Mouse (Mus musculus): ENCODE measurements around the gene Spaca4. TPM values are rescaled to one million over a fixed set of nuclear protein-coding genes. Genes with fewer than 3 reads are reported as not detected.
A peak's percentile ranks its signal among the peaks of the same experiment; 100 is the strongest.

Gene Spaca4
- total RNA-seq, 2 experiments from 2014 or later, result not detected

DNA sequence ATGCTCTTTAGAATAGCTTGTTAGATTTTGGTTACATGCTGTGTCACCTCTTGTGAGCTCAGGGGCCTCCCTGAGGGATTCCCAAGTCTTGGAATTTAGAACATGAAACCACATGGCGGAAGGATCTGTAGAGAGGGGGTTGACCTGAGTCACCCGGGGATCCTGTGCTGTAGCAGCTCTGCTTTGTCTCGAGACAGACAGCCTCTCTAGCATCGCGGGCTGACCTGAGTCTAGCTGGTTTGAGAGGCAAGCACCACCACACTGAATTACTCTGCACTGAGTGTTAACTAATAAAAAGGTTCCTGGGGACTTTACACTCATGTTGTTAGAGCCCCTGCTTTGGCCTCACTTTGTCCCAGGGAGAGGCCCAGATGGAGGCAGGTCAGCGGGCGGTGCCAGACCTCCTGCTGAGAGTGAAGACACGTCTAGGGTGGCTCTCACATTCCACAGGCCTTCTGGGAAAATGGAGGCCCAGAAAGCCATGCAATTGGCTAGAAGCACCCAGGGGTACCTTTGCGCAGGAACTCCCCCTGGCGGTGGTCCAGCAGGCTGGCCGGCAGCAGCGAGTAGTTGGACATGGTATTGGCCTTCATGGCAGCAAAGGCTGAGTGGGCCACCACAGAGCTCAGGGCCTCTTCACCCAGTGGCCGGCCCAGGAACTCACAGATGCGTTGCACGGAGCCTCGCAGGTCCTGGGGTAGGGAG, 5.3 kb upstream of the Spaca4 start:
- DNase-seq, result peak in 1 of 2 experiments; percentile 53
- intact Hi-C loops (cut with DNase I), result no loop called here

DNA sequence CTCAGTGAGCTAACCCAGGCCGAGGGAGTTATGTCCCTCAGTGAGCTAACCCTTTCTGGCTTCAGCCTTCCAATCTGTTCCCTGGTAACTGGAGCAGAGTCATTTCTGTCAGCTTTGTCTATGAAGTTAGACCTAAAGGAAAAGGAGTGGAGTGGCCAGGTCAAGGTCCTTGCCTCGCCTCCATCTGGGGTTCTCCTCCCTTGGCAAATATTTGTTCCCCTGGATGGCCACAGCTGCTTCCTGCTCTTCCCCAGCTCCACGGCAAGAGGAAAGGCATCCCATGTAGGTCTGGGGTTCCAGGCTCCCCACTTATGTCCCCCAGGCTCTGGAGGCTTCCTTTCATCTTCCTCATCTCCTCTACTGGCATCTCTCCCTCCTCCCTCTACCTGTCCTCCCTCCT, 2.0 kb upstream of the Spaca4 start:
- intact Hi-C loops (cut with DNase I), result no loop called here
- no peak for DNase-seq

DNA sequence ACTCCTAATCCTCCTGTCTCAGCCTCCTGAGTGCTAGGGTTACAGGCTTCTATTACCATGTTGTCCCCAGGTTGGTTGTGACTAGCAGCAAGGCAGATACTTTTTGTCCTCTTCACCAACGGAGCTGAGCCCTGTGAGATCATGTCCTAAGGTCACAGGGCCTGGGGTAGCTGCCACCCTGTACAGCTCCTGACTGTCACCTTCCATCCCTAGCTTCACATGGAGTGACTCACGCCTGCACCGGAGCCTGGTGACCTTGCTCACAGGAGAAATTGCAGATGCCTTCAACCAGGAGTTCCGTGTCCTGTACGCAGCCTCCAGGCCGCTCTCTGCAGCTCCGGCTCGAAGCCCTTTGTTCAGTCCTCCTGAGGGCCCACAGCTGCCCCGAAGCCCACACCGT, 806 bp upstream of the Spaca4 start:
- no peak for DNase-seq
- intact Hi-C loops (cut with DNase I), result no loop called here

DNA sequence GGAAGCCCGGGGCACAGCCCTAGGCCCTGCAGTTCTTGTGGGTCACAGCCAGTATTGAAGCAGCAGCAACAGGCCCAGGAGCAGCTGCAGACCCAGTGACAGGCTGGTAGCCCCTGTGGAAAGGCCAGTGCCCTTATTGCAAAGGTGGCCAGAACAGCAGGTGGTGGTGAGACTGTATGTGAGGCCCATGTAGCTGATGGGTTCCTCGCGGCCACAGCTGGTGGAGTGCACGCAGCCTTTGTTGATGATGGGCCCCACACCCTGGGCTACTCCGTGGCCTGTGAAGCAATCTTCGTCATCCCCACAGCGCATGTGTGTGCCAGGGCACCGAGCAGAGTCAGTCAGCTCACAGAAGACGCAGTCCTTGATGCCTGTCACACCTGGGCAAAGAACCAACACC, 462 bp downstream of the Spaca4 start:
- intact Hi-C loops (cut with DNase I), result no loop called here
- no peak for DNase-seq

DNA sequence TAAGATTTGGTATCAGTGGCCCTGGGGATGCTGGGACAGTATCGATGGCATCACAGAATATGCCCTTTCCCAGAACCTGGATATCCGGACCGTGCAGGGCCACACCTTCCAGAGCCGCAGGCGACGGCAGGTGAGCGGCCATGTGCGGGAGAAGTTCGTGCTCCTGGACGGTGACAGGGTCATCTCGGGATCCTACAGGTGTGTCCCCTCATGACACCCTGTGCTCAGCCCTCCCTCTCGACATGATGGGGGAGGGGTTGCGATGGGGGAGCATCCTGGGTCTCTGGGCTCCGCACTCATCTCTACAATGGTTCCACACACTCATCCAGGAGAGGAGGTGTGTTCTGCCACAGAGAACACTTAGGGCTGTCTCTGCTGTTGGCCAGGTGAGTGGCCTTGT, 1.8 kb downstream of the Spaca4 start:
- intact Hi-C loops (cut with DNase I), result no loop called here
- DNase-seq, result no peak

DNA sequence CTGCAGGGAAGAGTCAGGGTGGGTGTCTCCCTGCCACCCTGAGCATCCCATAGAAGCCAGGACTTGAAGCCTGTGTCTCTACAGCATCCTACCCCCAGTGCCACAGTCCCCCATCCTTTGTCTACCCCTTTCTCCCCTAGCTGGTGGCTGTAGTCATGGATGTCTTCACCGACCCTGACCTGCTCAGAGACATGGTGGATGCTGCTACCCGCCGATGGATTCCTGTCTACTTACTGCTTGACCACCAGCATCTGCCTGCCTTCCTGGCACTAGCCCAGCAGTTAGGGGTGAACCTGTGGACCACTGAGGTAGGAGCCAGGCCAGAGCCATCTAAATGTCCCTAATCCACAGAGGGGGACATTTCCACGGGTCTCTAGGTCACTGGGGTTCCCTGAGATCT, 2.3 kb downstream of the Spaca4 start:
- intact Hi-C loops (cut with DNase I), result no loop called here
- DNase-seq, result no peak

DNA sequence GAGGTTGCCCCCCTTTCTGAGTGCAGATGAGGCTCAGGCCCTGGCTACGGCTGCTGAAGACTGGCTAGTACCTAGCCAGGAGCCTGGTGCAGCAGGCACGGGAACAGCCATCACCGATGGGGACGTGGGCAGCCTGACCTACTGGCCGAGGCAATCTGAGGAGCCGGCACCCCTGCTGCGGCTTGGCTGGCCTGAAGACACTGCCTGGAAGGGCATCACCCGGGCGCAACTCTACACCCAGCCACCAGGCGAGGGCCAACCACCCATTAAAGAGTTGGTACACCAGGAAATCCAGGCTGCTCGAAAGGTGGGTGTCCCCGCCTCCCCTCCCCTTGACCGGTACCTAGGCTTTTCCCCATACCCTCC, 3.3 kb downstream of the Spaca4 start:
- intact Hi-C loops (cut with DNase I), result no loop called here
- DNase-seq, result no peak

DNA sequence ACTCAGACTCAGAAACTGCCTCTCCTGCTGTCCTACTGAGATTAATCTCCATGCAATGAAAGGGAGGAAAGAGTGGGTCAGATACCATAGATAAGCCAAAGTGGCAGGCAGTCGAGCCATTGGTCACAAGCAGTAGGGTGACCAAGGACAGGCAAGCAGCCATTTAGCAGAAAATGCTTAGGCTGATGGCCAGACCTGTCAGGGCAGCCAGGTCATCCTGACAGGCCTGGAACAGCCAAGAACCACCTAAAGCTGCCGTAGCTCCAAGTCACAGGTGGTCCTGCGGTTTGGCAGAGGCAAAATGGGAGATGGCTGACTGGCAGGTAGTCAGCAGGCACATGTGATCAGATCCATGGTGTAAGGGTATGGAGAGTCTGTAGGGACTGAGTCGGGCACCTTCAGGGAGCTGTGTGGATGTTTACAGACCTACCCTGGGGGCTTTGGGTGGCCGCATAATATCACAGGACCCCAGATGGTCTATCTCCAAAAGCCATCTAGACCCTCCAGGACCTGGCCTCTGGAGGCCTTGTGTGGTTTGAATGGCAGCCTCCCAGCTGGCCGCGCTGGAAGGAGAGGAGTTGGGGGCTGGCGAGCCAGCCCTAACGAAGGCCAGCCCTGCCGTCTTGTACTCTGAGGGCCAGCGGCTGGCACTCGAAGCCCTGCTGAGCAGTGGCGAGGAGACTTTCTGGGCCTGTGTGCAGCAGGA, 3.8 kb downstream of the Spaca4 start:
- intact Hi-C loops (cut with DNase I), result no loop called here
- DNase-seq, result no peak

DNA sequence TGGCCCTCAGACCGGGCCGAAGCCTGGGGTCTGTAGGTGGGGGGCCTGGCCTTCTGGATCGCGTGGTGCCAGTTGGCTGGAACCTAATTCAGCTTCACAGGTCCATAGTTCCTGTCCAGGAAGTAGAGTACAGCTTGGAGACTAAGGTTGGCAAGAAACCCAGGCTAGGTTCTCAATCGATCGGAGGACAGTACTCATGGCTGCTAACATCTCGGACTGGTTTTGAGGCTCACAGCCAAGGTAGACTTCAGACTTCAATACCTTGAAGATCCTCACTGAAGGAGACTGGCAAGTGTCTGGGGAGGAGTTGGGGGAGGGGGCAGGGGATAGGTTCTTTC, 4.4 kb downstream of the Spaca4 start:
- no peak for DNase-seq

DNA sequence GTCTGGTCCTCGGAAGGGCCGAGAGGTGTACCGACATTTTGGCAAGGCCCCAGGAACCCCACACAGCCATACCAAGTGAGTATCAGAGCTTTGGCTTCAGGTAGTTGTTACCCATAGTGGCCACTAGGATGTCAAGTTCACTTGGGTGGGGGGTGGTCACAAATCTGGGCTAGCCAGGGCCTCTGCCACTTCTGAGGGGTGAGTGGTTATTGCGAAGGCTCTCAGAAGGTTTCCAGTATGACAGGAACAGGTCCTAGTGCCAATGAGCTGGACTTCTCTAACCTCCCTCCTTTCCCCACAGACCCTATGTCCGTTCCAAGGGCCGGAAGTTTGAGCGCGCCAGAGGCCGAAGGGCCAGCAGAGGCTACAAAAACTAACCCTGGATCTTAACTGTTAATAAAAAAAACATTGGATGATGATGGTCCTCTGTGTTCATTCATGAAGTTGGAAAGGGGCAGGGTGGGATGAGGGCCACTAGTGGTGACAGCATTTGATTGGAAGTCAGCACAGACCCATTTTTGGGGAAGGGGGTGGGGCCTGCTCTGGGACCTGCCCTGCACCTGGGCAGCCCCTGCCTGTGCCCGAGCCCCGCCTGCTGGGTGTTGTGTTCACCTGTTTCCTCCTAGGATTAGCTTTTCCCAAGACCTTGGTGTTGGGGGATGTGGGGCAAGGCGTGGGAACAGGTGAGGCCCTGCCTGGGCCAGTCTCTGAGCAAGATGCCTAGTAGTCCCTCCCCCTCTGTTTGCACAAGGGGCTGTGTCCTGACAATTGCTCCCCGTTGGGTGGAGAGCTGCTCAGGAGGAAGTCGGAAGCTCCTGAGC, 5.0 kb downstream of the Spaca4 start, which contains the start of gene Fam83e:
TSS of gene Fam83e (plus strand) at position 800 of the 821 bp plus-strand sequence.
- intact Hi-C loops (cut with DNase I), result no loop called here
- DNase-seq, result no peak

More for the DNA sequence above, 4.4 kb downstream of the Spaca4 start:
- intact Hi-C loops (cut with DNase I), result no loop called here

DNA sequence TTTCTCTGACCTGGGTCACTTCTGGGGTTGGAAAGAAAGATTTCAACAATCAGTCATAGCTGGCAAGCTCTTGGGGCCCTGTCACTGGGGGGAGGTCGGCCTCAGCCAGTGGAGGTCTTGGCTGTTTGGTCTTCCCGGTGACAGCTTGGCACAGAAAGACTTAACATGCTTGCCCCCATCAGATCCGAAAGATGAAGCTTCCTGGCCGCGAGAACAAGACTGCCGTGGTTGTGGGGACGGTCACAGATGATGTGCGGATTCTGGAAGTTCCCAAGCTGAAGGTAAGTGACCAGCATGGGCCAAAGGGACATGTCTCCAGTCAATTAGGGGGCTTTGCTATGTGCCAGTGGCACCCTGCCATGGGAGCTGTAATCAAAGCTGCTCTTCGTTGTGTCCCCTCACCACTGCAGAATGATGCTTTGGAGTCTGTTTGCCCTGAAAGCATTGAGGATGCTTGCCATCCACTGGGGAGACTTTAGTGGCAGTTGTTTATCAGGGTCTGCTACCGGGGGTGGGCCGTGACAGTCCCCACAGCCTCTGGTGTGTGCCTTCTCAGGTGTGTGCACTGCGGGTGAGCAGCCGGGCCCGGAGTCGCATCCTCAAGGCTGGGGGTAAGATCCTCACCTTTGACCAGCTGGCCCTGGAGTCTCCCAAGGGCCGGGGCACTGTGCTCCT, 5.7 kb downstream of the Spaca4 start:
- intact Hi-C loops (cut with DNase I), result loop anchor here (5.0 kb wide), 1 partner anchor 202 kb away; the partner anchor contains the start of genes Ccdc114 and Emp3
- no peak for DNase-seq

DNA sequence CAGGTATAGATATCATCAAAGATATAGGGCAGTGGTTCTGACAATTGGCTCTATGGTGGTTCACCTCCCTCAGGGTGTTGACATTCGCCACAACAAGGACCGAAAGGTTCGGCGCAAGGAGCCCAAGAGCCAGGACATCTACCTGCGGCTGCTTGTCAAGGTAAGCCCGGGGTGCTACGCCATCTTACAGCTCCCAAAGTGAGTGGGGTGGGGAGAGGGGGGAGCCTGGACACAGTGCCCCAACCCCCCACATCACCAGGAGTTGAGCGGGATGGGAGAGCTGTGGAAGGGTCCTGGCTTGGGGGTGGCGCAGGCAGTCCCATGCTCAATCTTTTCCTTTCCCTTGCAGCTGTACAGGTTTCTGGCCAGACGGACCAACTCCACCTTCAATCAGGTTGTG, 6.4 kb downstream of the Spaca4 start:
- DNase-seq, result no peak

DNA sequence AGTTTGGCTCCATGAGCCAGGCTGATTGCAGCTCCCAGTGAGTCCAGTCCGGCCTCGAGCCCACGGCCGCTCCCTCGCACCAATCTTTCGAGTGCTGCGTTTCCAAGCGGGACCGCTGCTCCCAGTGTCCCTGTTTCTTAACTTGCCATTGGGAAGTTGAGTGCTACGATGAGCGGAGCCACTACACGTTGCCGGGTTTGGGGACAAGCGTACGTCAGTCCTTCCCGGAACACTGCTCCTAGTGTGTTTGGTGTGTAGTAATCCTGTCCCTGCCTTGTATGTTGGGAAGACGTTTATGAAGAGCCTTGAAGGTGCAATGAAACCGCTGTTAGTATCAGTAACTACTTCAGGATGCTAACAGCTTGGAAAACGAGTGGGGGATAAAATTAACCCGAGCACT, 7.3 kb downstream of the Spaca4 start:
- DNase-seq, result no peak
- intact Hi-C loops (cut with DNase I), result loop anchor here (5.0 kb wide), 1 partner anchor 204 kb away; the partner anchor contains the start of genes Ccdc114 and Emp3

More for the DNA sequence above, 6.4 kb downstream of the Spaca4 start:
- intact Hi-C loops (cut with DNase I), result loop anchor here (5.0 kb wide), 1 partner anchor 203 kb away; the partner anchor contains the start of genes Ccdc114 and Emp3

DNA sequence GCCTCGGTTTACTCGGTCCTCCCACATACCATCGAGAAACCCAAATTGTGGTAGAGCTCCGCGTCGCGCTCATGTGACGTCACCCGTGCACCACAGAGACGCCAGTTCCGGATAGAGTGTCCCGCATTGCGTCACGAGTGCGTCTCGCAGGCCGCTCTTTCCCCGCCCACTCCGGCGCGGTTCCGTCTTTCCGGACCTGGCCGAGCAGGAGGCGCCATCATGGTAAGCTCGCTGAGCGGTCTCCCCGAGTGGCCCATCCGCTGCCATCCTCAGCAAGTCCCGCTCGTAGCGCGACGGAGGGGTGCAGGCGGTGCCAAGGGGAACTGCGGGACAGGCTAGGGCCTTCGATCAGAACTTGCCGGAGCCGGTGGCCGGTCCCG, 7.7 kb downstream of the Spaca4 start, which contains the start of gene Sphk2:
TSS of gene Sphk2 (minus strand) at position 85 of the 380 bp plus-strand sequence.
- intact Hi-C loops (cut with DNase I), result loop anchor here (5.0 kb wide), 1 partner anchor 204 kb away; the partner anchor contains the start of genes Ccdc114 and Emp3
- DNase-seq, result peak; percentile 98 to 99

DNA sequence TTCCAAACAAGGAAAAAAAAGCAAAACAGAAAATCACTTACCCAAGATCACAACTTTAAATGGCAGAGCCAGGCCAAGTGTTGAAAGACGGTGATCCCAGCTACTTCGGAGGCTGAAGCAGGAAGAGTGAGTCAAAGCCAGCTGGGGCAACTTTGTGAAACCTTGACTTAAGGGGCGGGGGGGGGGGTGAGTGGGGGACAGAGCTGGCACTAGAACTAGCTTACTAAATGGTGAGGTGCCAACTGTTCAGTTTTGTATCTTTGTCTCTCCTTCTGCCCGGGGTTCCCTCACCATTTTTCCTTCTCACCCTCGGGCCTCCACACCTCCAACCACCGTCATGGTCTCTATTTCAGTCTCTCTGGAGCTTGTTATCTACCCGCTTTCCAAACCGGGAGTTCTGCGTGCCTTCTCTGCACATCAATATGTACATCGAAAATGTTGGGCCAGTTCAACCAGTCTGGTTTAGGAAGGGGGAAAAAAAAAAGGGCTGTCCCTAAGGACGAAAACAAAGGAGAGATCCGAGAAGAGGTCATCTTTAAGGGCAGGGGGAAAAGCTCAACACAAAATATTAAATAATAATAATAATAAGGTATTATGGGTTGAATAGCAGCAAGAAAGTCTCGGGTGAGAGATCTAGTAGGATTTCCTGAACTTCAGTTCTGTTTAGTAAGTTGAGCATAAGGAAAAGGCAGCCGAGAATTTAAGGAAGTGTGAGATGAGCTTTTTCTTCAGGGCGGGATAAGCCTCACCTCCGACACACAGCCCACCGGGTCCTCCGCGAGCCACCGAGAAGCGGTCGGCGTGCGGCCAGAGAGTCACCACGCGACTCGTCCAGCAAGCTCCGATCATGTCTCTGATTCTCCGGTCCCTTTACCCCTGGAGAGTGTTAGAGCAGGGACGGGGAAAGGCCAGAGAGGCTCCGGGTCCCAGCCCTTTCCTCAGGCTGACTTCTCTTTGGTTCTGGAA, 8.4 kb downstream of the Spaca4 start:
- intact Hi-C loops (cut with DNase I), result loop anchor here (5.0 kb wide), 1 partner anchor 205 kb away; the partner anchor contains the start of genes Ccdc114 and Emp3
- DNase-seq, result no peak

DNA sequence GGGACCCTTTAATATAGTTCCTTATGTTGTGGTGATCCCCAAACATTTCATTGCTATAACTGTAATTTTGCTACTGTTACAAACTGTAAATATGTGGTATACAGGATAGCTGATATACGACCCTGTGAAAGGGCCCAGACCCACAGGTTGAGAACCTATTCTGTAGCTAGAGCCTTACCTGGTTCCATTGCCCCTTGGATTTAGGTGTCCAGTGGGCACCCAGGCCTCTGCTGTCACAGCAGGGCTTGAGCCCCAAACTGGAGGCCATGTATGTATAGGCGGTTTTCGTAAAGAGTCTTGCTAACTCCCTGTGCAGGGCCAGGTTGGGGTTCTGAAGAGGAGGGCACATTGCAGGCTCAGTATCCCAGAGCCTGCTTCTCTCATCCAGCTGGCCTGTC, 9.2 kb downstream of the Spaca4 start:
- intact Hi-C loops (cut with DNase I), result loop anchor here (5.0 kb wide), 1 partner anchor 206 kb away; the partner anchor contains the start of genes Ccdc114 and Emp3
- DNase-seq, result no peak

DNA sequence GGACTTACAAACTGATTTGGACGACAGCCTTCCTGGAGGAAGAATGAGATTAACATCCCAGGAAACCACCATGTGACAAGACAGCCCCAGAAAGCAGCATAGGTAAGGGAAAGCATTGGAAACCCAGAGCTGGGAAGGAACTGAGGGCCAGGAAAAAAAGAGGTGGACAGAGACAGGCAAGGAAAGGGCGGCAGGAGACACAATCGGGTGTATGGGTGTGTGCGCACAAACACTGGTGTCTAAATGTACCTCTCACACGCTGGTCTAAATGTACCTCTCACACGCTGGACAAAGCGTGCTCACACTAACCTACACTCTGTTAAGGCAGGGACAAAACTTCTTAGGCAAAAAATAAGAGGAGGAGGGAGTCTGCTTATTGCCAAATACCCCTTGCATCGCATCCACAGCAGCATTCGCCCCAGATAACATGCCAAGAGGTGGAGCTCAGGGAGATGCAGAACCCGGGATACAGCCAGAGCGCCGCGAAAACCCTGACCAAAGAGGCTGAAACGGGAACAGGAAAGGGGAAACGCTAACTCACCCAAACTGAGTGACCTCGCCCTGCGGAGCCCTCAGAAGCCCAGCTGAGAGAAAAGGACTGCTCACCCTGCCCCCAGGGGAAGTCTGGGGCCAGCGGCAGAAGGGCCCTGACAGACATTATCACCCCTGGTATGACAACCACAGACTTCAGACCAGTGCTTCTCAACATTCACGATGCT, 9.7 kb downstream of the Spaca4 start:
- intact Hi-C loops (cut with DNase I), result loop anchor here (5.0 kb wide), 1 partner anchor 206 kb away; the partner anchor contains the start of genes Ccdc114 and Emp3
- DNase-seq, result no peak

DNA sequence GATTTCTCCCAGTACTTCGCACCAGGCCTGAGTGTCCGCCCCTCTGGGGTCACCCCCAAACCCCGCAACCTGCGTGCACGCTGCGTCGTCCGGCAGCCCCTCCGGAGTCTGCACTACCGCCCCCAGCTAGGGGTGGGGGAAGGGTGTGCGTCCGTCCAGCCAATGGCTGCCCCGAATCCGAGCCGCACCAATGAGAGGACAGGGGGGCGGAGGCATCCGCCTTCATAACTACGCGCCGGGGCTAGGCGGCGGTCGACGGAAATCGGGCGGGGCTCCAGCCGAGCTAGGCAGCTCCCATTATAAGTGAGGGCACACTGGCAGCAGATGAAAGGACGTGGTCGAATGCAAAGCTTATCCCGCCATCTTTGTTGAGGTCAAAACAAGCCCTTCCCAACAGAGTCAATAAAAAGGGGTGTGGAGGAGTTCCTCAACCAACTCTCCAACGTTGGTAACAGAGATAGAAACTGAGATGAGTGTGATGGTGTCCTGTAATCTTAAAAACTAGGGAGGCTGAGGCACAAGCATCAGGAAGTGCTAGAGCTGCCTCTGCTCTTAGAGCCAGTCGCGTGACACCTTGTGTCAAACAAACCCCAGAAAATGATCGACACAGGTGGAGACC, 10.4 kb downstream of the Spaca4 start, which contains the start of gene Rpl18:
TSS of gene Rpl18 (plus strand) at position 368 of the 619 bp plus-strand sequence.
- intact Hi-C loops (cut with DNase I), result loop anchor here (5.0 kb wide), 1 partner anchor 207 kb away; the partner anchor contains the start of genes Ccdc114 and Emp3

More for the DNA sequence above, 10.4 kb downstream of the Spaca4 start, which contains the start of gene Rpl18:
- peak; percentile 98 to 99 for DNase-seq
